Mouse (Mus musculus) megakaryocyte-erythroid progenitor cell, adult 5-6 weeks (primary cell): ENCODE results near the gene Map2k1. TPM values are rescaled to one million over a fixed set of nuclear protein-coding genes. Genes with fewer than 3 reads are reported as not detected.
"Not testable (repeated sequence)": the region's sequence is repeated elsewhere in the genome, so short reads cannot be mapped to it uniquely, and the experiment has no call there.

Source experiments
- ATAC-seq: replicated peaks from 2 replicates; pipeline ENCODE4 v1.8.0; 2016; ENCODE audit warnings: mild to moderate bottlenecking, inconsistent platforms; ENCODE audit not compliant: severe bottlenecking, poor library complexity, low FRiP score, low TSS enrichment
- total RNA-seq, 2 experiments: library from RNA; stranded (forward) in 1 of 2; stranded (reverse) in 1 of 2; fragments of 200-1000, 215-1000 nt in 1 of 2; fragments of >200 nt in 1 of 2; fragmentation: Nextera tagmentation in 1 of 2; gene quantifications; 2 replicates each; pipeline ENCODE4 v1.2.3; 2014 to 2017

Map2k1 gene
- total RNA-seq (2014; fragmentation: Nextera tagmentation) (12.6 and 17.5 TPM in 2 replicates), total RNA-seq (2017) (27.9 and 29.5 TPM in 2 replicates)

DNA sequence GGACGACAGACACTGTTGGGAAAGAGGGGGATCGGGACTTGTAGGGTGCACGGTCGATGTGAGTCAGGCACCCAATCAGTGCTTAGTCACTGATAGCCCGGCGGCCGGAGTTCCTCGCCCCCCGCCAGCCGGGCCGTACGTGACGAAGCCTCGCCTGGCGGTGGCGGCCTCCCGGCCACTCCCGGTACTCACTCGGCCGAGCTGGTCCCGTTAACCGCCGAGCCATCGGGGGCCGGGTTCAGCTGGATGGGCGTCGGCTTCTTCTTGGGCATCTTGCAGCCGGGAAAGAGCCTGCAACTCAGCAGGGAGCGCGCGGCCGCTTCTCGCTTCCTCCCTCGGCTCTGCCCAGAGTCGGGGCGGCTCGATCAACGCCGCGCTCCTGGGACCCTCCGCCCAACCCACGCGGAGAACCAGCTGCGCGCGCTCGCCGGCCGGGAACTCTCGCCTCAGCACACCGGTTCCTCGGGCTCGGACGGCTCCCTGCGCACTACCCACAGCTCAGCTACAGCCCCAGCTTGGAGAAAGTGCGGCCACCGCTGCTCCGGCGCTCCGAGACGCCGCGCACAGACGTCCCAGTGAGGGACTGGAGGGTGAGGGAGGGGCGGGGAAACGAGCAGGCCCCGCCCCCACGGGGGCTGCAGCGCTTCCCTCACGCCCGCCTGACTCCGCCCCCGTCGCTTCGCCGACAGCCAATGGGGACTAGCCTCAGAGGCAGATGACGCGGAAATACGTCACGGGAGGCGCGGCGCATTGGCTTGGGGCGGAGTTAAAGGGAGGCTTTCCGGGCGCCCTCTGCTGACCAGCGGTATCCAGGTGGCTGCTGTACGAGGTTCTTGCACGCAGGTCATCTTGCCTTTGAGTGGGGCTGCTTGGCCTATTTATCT lies at the start of gene Map2k1:
Gene Map2k1, minus strand, starts transcription at position 611 of the 884 bp plus-strand sequence.
- peak; percentile 98 for ATAC-seq

GRCm38 (mm10) chr9:64303086-64303485 lies 49.7 kb upstream of the Map2k1 start:
- not testable (repeated sequence) for ATAC-seq

- ATAC-seq = peak; percentile 59
Observed at GRCm38 (mm10) chr9:64282404-64282987, 29.1 kb upstream of the Map2k1 start.

GRCm38 (mm10) chr9:64281781-64282178 lies 28.3 kb upstream of the Map2k1 start:
- ATAC-seq = peak; percentile 51

- peak; percentile 96 for ATAC-seq
Observed at GRCm38 (mm10) chr9:64281105-64281780, 27.8 kb upstream of the Map2k1 start, which contains the start of gene Tipin. Gene Tipin, plus strand, starts transcription at chr9:64281581.

DNA sequence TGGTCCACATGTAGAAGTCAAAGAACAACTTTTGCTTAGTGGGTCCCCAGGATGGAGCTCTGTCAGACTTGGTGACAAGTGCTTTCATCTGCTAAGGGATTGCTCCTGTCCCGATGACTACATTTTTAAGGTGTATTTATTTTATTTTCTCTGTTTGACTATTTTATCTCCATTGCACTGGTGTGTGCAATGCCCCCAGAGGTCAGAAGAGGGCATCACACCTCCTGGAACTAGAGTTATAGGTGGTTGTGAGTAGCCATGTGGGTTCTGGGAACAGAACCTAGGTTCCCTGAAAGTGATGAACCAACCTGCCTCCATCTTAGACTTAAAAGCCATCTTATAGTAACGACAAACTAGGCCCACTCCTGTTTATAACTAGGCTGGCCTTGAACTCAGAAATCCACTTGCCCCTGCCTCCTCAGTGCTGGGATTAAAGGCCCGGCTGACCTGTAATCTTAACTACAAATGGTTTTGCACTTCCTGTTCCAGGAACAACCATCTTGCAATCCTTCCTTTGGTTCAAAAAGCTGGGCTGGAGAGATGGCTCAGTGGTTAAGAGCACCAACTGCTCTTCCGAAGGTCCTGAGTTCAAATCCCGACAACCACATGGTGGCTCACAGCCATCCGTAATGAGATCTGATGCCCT lies 25.4 kb upstream of the Map2k1 start:
- ATAC-seq = no peak

GRCm38 (mm10) chr9:64277706-64278105 lies 24.3 kb upstream of the Map2k1 start:
- ATAC-seq = no peak

- ATAC-seq = no peak
Observed at GRCm38 (mm10) chr9:64274919-64275318, 21.5 kb upstream of the Map2k1 start.

- no peak for ATAC-seq
Observed at GRCm38 (mm10) chr9:64274291-64274690, 20.9 kb upstream of the Map2k1 start.

GRCm38 (mm10) chr9:64273757-64274156 lies 20.3 kb upstream of the Map2k1 start:
- no peak for ATAC-seq

GRCm38 (mm10) chr9:64272611-64273010 lies 19.2 kb upstream of the Map2k1 start:
- ATAC-seq = peak; percentile 59

- ATAC-seq = no peak
Observed at GRCm38 (mm10) chr9:64271249-64271648, 17.8 kb upstream of the Map2k1 start.

DNA sequence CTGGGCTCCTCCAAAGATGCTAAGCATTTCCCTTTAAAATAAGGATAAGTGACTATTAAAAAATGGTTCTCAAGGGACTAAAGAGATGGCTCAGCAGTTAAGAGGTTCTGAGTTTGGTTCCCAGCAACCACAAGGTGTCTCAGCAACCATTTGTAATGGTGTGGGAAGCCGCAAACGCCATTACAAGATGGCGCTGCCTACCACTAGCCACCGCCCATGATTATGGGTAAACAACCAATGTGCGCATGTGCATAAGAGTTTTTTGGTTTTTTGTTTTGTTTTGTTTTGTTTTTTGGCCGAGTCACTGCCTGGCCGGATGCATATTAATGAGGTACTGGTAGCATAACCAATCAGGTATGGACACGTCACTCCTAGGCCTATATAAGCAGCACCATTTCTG lies 15.4 kb upstream of the Map2k1 start:
- ATAC-seq = not testable (repeated sequence)

- no peak for ATAC-seq
Observed at GRCm38 (mm10) chr9:64268196-64268595, 14.8 kb upstream of the Map2k1 start.

DNA sequence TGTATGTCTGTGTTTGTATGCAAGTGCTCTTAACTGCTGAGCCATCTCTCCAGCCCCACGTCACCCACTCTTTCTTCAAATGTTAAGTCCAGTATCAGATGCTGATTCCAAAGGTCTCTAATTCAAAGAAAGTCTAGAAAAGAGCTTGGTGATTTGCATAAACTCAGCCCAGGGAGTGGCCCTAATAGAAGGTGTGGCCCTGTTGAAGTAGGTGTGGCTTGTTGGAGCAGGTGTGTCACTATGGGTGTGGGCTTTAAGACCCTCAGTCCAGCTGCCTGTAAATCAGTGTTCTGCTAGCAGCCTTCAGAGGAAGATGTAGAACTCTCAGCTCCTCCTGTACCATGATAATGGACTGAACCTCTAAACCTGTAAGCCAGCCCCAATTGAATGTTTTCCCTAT lies 13.8 kb upstream of the Map2k1 start:
- ATAC-seq = no peak

- no peak for ATAC-seq
Observed at GRCm38 (mm10) chr9:64264813-64265212, 11.4 kb upstream of the Map2k1 start.

DNA sequence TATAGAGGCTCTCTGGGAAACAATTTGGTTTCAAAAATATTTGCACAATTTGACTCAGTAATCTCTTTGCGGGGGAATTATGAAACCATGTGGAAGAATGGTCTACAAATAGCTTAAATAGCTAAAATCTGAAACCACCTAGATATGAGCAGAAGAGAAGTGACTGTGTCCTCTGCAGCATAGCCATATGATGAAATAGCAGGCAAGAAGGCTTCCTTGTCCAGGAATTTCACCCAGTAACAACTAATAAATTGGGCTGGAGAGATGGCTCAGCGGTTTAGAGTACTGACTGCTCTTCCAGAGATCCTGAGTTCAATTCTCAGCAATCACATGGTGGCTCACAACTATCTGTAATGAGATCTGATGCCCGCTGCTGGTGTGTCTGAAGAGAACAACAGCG lies 7.6 kb upstream of the Map2k1 start:
- ATAC-seq = no peak

GRCm38 (mm10) chr9:64259906-64260305 lies 6.5 kb upstream of the Map2k1 start:
- ATAC-seq = no peak

DNA sequence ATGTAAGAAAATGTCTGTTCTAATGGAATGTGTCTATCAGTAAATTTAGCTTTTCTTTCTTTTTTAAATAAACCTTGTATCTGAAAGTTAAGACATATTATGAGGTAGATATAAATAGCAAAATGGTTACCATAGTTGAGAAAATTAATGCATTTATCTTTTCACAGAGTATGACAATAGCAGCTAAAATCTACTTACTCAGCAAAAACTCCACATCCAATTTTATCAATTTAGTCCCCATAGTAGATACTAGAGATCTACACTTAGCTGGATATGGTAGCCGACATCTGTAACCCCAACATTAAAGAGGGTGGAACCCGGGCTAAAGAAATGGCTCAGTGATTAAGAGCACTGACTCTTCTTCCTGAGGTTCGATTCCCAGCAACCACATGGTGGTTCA lies 2.8 kb upstream of the Map2k1 start:
- no peak for ATAC-seq

DNA sequence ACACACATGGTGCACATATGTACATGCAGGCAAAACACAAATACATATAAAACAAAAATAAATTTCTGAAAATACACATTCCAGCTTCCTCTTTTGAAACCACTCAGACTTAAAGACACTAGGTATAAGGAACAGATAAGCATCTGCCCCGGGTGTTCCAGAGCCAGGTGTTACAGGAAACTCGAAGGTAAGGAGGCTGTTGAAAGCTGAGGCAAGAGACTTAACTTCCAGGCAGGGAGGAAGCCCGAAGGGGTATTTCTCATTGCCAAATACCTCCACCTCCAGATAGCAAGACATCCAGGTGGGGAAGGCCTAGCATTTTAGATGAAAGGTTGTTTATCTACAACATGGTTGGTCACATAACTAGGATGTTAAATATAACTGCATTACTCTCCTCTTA lies 2.0 kb upstream of the Map2k1 start:
- ATAC-seq = no peak
